Mouse (Mus musculus): Measurements from ENCODE around the gene Erlin1.

Erlin1 gene

DNA sequence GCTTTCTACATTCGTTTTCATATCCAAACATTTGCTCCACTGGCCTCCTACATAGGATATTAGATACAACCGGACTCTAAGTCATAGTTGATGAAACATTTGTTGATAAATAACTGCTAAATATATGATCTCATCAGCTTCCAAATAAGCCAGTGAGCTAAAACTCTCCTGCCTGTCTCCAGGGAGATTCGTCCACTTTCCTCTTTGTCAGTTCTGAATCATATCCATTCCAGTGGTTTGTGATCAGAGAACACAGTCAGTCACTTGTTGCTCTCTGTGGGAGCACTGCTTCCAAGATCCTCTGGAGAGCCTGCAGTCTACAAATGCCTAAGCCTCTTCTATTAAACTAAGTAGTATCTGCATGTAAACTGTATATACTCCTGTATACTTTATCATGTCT is 9.4 kb downstream of the Erlin1 start:
- no peak for DNase-seq (ENCODE audit: low spot score in 2 of 2)

DNA sequence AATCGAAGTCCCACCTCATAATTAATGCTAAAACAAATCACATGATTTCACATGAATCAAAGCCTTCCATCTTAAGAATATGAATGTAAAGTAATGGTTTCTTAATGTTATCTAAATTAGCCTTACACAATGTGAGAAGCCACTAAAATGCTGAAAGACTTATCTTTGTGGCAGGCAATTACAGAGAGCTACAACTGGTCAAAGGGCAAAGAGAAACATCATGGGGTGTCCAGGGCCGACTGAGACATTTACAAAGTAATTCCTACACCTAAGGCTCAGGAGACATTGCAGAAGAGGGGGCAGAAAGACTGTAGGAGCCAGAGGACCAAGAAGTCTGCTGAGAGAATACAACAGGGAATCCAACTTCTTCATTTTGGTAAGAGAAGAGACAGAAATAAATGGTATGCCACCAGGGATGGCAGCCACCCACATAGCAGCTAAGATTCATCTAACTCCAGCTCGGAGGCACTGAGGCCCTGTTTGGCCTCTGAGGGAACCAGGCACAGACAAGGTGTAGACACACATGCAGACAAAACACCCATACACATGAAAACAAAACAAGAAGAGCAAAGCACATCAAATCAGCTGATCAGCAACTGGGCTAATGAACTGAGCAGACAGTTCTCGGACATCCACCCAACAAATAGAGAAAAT is 14.3 kb downstream of the Erlin1 start:
- DNase-seq (ENCODE audit: low spot score in 2 of 2), result no peak

GRCm38 (mm10) chr19:44050388-44050787 is 19.2 kb downstream of the Erlin1 start:
- no peak for DNase-seq (ENCODE audit: low spot score in 2 of 2)

DNA sequence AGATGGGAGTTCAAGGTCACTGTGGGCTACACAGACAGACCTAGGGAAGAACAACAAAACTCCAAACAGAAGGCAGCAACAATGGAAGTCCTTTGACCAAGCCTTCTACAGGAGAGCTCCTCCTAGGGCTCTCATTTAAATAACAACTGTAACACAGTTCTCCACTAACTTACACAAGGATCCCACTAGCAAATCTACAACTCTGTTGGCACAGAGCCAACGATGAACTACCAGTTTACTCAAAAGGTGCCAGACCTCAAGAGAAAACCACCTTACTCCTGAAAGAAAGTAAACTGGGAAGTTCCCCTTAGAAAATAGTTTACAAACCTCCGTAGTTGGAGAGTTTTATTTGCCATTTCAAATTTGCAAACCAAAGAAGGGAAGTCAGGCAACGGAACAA is 20.3 kb downstream of the Erlin1 start:
- no peak for DNase-seq (ENCODE audit: low spot score in 2 of 2)

GRCm38 (mm10) chr19:44045847-44046246 is 23.7 kb downstream of the Erlin1 start:
- DNase-seq (ENCODE audit: low spot score in 2 of 2), result no peak

DNA sequence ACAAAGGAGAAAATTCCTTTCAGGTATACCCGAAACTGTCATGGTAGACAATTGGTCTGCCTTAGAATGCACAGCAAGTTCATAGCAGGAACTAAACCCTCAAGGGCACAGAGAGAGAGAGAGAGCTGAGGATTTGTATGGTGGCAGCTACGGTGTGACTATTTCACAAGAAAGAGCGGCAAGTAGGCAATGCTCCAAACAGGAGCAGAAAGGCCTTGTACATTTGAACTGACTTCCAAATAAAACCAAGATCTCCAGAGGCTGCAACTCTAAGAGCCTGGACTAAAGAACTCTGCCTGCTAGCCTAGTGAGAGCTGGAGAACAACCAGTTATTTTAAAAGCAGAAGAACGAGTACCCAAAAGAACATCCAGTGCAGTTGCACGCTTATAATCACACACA is 27.5 kb downstream of the Erlin1 start:
- DNase-seq (ENCODE audit: low spot score in 2 of 2), result no peak

GRCm38 (mm10) chr19:44033396-44033795 is 36.2 kb downstream of the Erlin1 start:
- no peak for DNase-seq (ENCODE audit: low spot score in 2 of 2)

DNA sequence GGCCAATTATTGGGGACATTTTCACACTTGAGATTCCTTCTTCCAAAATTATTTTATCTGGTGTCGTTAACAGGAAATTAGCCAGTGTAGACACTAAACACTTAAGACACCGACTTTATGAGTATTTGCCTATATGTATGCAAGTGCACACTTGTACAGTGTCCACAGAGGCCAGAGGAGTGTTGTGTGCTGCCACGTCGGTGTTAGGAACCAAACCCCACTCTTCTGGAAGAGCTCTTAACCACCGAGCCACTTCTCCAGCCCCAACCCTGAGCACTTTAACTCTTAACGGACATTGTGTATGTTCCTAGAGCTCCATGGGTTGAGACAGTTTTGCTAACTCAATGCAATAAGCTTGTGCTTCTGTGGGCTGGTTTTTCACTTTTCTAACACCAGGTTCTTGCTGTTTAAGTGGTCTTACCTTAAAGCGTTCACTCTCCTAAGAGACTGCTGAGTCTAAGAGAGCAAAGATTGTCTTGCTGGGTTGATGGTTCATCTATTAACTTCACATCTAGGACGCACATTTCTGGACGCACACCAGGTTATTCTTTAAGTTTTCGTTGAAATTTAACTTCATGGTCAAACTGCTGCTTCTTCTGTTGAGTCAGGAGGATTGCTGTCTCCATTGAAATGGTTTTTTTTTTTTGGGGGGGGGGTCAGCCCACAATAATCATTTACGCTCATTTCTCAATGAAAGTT is 37.4 kb downstream of the Erlin1 start:
- no peak for DNase-seq (ENCODE audit: low spot score in 2 of 2)

DNA sequence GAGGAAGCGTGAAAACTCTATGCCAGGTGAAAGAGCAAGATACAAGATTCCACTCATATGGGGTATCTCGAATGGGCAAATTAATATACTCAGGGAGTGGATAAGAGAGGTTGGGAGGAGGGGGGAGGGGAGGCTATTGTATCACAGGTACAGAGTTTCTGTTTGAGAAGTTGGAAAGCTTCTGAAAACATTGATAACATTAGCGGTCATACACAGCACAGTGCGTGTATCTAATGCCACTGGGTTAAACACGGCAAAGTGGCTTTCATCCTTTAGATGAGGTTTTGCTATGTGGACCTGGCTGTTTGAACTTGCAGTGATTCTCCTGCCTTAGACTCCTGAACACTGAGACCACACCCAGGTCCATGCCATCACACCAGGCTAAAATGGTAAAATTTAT is 39.6 kb downstream of the Erlin1 start:
- DNase-seq (ENCODE audit: low spot score in 2 of 2), result no peak

DNA sequence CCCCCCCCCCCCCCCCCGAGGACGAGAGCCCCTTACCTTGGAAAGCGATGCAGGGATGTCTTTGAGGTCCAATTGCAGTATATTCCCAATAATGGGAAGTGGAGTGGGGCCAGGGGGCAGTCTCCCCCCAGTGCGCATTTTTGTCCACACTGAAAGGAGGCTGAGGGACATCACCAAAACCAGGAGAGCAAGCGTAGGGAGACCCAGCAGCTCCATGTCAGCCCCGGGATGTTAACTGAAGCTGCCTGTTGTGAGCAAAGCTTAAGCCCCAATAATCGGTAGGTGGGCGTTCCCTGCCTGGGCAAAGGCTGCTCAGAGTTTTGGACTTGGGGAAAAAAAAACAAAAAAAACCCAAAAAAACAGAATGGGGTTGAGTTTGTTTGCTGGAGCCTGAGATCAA is 40.6 kb downstream of the Erlin1 start, which contains the start of gene Cyp2c23:
Cyp2c23 (minus strand) TSS at position 237 of the 400 bp plus-strand sequence.
- DNase-seq (ENCODE audit: low spot score in 2 of 2), result no peak

DNA sequence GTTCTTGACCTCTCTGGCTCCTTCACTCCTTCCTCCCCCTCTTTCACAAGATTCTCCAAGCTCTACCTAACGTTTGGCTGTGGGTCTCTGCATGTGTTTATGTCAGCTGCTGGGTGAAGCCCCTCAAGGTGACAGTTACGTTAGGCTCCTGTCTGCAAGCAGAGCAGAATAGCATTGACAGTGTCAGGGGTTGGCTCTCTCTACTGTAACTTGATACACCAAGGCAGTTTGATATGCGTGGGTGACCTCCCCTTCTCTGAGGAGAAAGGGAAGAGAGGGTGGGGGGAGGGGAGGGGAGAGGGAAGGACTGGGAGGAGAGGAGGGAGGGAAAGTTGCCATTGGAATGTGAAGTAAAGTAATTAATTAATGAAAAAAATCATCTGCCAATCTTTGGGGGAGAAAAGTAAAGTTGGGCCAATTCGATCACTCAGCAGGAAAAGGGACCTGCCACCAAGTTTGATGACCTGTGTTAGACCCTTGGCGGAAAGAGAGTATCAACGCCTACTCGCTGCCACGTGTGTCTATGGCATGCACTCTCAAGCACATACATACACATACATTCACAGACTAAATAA is 42.5 kb downstream of the Erlin1 start:
- DNase-seq (ENCODE audit: low spot score in 2 of 2), result no peak

DNA sequence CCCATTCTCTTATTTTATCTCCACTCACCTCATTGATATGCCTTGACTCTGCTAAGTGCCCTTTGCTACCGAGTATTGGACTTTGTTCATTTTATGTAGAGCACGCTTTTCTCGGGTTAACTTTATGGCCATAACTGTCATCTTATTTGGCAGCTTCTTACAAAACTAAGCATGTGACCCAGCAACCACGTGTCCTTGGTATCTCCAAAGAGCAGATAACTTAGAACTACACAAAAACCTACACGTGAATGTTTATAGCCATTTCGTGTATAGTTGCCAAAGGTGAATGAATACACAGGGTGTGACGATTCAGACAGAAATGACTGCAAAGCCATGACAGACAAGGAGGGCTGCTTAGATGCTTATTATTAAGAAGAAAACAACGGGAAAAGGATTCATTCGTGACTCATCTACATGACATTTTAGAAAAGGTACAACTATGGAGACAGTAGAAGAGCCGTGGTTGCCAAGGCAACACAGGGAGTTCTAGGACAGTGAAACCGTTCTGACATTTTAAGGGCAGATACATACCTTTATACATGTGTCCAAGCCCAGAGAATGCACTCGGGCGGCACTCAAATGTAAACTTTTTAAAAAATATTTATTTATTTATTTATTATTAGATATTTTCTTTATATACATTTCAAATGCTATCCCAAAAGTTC is 44.5 kb downstream of the Erlin1 start:
- DNase-seq (ENCODE audit: low spot score in 2 of 2), result no peak

DNA sequence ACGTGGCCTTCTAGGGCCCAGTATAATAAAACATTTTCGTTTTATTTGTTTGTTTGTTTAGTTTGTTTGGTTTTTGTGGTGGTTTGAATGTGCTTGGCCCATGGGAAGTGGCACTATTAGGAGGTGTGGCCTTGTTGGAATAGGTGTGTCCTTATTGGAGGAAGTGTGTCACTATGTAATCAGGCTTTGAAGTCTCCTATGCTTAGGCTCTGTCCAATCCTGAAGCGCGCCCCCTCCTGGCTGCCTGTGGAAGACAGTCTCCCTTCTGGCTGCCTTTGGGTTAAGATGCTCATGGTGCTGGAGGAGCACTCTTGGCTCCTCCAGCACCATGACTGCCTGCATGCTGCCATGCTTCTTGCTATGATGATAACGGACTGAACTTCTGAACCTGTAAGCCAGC is 46.5 kb downstream of the Erlin1 start:
- no peak for DNase-seq (ENCODE audit: low spot score in 2 of 2)

DNA sequence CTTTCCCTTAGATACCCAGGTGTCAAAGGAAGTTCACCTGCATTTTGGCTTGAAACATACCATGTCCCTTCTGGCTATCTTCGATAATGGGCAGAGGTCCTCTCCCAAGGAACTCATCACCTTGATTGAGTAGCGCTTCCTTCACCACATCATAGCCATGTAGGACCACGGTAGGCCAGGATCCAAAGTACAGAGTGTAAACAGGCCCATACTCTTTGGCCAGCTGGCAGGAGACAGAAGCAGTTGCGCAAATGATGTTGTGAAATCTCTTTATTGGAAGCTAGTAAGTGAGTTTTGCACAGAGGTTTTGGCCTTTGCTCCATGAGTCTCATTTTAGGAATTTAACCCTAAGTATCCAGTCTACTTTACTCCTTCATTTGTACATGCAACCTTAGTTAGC is 48.1 kb downstream of the Erlin1 start:
- DNase-seq (ENCODE audit: low spot score in 2 of 2), result peak; percentile 12 to 73

- DNase-seq (ENCODE audit: low spot score in 2 of 2), result no peak
These were observed 49.8 kb downstream of the Erlin1 start for GRCm38 (mm10) chr19:44019739-44020138.

DNA sequence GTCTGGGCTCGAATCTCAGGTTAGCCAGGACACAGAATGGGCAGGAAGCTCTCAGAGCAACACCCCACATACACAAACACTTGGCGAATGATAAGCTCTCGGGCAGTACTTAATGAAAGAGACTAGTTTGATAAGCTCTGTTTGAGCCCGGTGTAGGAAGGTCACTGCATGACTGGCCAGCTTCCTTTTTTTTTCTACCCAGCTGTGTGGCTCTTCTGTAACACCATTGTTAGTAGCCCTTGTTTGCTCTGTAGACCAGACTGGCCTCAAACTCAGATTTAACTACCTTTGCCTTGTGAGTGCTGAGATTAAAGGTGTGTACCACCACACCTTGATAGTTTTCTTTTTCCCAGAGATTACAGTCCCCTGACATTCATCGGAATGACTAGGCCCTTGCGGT is 55.7 kb downstream of the Erlin1 start:
- no peak for DNase-seq (ENCODE audit: low spot score in 2 of 2)

DNA sequence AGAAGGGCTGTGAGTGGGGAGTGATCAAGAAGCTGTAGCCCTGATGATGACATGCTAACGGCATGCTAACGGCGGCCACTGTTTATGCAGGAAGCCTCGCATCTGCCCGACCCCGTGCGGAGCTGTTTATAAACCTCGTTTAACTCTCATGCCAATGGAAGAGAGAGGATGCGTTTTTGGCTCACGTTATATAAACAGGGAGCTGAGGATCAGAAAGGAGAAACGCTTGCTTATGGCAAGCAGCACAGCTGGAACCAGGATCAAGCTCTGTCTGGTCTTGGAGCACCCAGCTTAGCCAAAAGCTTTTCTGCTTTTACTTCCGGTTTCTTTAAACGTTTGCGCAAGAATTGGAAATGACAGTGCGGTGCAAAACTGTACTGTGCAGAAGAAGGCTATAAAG is 60.8 kb downstream of the Erlin1 start:
- DNase-seq (ENCODE audit: low spot score in 2 of 2), result peak in 1 of 2 experiments; percentile 32

DNA sequence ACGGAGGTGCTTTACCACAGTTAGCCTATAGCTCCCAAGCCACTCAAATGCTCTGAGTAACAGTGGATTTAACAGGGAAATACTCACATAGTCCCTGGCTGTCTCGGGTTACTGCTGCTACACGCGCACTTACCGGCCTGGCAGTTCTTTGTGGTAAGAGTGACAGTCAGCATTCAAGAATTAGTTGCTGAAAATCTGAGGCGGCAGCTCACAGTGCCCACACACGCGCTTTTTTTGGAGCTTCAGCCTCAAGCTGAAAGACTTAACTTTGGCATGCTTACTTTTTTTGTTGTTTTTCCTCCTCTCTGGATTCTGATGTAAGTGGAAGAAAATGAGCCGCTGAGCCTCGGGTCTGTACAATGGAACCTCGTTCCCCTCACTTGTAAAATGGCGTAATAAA is 62.4 kb downstream of the Erlin1 start:
- no peak for DNase-seq (ENCODE audit: low spot score in 2 of 2)

GRCm38 (mm10) chr19:44005025-44005424 is 64.6 kb downstream of the Erlin1 start:
- no peak for DNase-seq (ENCODE audit: low spot score in 2 of 2)

- DNase-seq (ENCODE audit: low spot score in 2 of 2), result no peak
These were observed 65.3 kb downstream of the Erlin1 start for GRCm38 (mm10) chr19:44004261-44004660.

GRCm38 (mm10) chr19:44000720-44001119 is 68.9 kb downstream of the Erlin1 start:
- DNase-seq (ENCODE audit: low spot score in 2 of 2), result no peak

GRCm38 (mm10) chr19:44000061-44000460 is 69.5 kb downstream of the Erlin1 start:
- no peak for DNase-seq (ENCODE audit: low spot score in 2 of 2)
